Mouse (Mus musculus): ENCODE data around the gene Acbd6. TPM values are rescaled to one million over a fixed set of nuclear protein-coding genes. Genes with fewer than 3 reads are reported as not detected.

Acbd6 gene
- polyA plus RNA-seq, 1 experiment from 2014 or later: 83.2 TPM

DNA sequence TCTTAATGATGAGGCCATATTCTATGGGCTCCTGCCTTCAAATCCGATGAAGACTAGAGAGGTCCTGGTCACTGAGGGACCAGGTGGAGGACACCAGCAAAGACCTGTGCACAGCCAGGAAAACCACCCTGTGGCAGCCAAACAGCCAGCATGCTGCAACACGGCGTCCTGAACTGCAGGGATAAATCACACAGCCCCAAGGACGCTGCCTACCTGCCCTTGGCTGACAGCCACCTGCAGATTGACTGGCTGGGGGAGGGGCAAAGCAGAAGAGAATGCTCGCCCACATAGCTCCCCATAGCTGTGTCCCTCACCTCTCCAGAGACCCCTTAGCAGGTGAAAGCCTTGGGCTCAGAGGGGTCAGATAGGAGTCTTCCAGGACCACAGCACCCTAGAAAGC is 162.1 kb downstream of the Acbd6 start:
- no peak overlapping the region for H3K4me3 ChIP-seq (ENCODE audit: low read depth, low read length)
- H3K4me1 ChIP-seq (ENCODE audit: control insufficient read depth, insufficient read depth, low read length): no peaks in the 10 kb centered on the region
- H3K36me3 ChIP-seq (replicated peaks; ENCODE audit: control insufficient read depth, insufficient read depth, low read depth, low read length): no peaks in the 10 kb centered on the region
- H3K9me3 ChIP-seq (replicated peaks; ENCODE audit: control insufficient read depth, low read length): no peaks in the 10 kb centered on the region
- H3K9ac ChIP-seq (replicated peaks; ENCODE audit: low read length): no peak overlapping the region
- no peak overlapping the region for H3K4me2 ChIP-seq (ENCODE audit: low read depth, low read length)
- DNase-seq (ENCODE audit: low spot score): no peak
- H3K27ac ChIP-seq (replicated peaks; ENCODE audit: low read depth, low read length): no peak overlapping the region
- ATAC-seq (replicated peaks; ENCODE audit: insufficient number of reproducible peaks, low FRiP score, low TSS enrichment, low read depth): no peak
- H3K27me3 ChIP-seq (ENCODE audit: control insufficient read depth, insufficient read depth, low read length): peaks cover 11% of the 10 kb centered on the region; the same call in 1 of the 2 replicates
- WGBS: 48% methylated on average over 5 of the region's 5 CpGs

DNA sequence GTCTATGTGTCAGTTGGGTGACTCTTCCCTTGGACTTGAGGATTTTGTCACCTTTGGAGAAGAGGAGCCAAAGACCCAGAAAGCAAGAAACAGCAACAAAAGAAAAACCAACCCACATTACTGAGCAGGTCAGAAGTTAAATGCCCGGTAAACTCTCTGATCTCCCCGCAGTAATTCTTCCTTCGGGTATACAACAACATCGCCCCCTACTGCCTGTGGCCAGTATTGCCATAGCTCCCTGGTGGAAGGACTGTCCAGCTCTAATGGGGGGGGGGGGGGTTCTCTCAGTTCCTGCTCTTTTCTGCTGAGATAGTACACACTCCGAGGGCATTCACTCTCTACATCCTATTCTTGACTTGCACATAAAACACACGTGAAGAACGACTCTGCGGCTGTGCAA is 163.5 kb downstream of the Acbd6 start:
- DNase-seq (ENCODE audit: low spot score): peak; percentile 61
- Histone ChIP-seq H3K36me3 (replicated peaks; ENCODE audit: control insufficient read depth, insufficient read depth, low read depth, low read length) (no peaks in the 10 kb centered on the region), H3K4me3 (ENCODE audit: low read depth, low read length) (no peak overlapping the region), H3K27ac (replicated peaks; ENCODE audit: low read depth, low read length) (no peak overlapping the region), H3K4me2 (ENCODE audit: low read depth, low read length) (no peak overlapping the region), H3K27me3 (ENCODE audit: control insufficient read depth, insufficient read depth, low read length) (peaks cover 11% of the 10 kb centered on the region; the same call in 1 of the 2 replicates), H3K4me1 (ENCODE audit: control insufficient read depth, insufficient read depth, low read length) (no peaks in the 10 kb centered on the region), H3K9ac (replicated peaks; ENCODE audit: low read length) (no peak overlapping the region), H3K9me3 (replicated peaks; ENCODE audit: control insufficient read depth, low read length) (no peaks in the 10 kb centered on the region)
- ATAC-seq (replicated peaks; ENCODE audit: insufficient number of reproducible peaks, low FRiP score, low TSS enrichment, low read depth): 0 out of 2 replicates have a peak, but pooled peaks have one; percentile 1
- WGBS: 30% methylated on average over 8 of the region's 8 CpGs

DNA sequence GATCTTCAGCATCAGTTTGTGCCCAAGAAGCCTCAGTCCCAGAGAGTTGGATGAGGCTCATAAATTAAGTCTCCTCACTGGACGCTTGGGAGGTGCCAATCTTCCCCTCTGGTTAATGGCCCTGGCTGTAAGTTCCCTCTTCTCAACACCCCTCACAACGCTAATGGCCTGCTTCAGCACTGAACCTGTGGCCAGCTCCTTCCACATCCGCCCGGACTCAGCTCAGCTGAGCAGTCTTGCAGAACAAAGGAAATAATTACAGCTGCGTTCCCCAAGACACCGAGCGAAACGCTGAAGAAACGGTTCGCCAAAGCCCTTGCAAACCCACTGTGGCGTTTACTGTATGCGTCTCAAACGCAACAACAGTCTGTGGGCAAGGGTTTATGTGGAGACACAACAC is 164.3 kb downstream of the Acbd6 start:
- Histone ChIP-seq H3K4me1 (ENCODE audit: control insufficient read depth, insufficient read depth, low read length) (no peaks in the 10 kb centered on the region), H3K4me2 (ENCODE audit: low read depth, low read length) (peak overlapping the region; percentile 22; the same call in 1 of the 2 replicates), H3K4me3 (ENCODE audit: low read depth, low read length) (no peak overlapping the region), H3K9me3 (replicated peaks; ENCODE audit: control insufficient read depth, low read length) (no peaks in the 10 kb centered on the region), H3K27ac (replicated peaks; ENCODE audit: low read depth, low read length) (no peak overlapping the region), H3K9ac (replicated peaks; ENCODE audit: low read length) (no peak overlapping the region), H3K27me3 (ENCODE audit: control insufficient read depth, insufficient read depth, low read length) (peaks cover 15% of the 10 kb centered on the region), H3K36me3 (replicated peaks; ENCODE audit: control insufficient read depth, insufficient read depth, low read depth, low read length) (no peaks in the 10 kb centered on the region)
- WGBS: under 1% methylated on average over 13 of the region's 13 CpGs
- ATAC-seq (replicated peaks; ENCODE audit: insufficient number of reproducible peaks, low FRiP score, low TSS enrichment, low read depth) (no peak), DNase-seq (ENCODE audit: low spot score) (peak; percentile 84)

- Histone ChIP-seq H3K4me3 (ENCODE audit: low read depth, low read length) (no peak overlapping the region), H3K4me2 (ENCODE audit: low read depth, low read length) (no peak overlapping the region), H3K27me3 (ENCODE audit: control insufficient read depth, insufficient read depth, low read length) (peaks cover 36% of the 10 kb centered on the region), H3K9ac (replicated peaks; ENCODE audit: low read length) (no peak overlapping the region), H3K27ac (replicated peaks; ENCODE audit: low read depth, low read length) (no peak overlapping the region), H3K36me3 (replicated peaks; ENCODE audit: control insufficient read depth, insufficient read depth, low read depth, low read length) (no peaks in the 10 kb centered on the region), H3K4me1 (ENCODE audit: control insufficient read depth, insufficient read depth, low read length) (no peaks in the 10 kb centered on the region), H3K9me3 (replicated peaks; ENCODE audit: control insufficient read depth, low read length) (no peaks in the 10 kb centered on the region)
- 86% methylated on average over 3 of the region's 3 CpGs for WGBS
- ATAC-seq (replicated peaks; ENCODE audit: insufficient number of reproducible peaks, low FRiP score, low TSS enrichment, low read depth) (no peak), DNase-seq (ENCODE audit: low spot score) (no peak)
These were observed 166.4 kb downstream of the Acbd6 start for GRCm38 (mm10) chr1:155724301-155724700.

- Histone ChIP-seq H3K9me3 (replicated peaks; ENCODE audit: control insufficient read depth, low read length) (no peaks in the 10 kb centered on the region), H3K4me2 (ENCODE audit: low read depth, low read length) (no peak overlapping the region), H3K9ac (replicated peaks; ENCODE audit: low read length) (no peak overlapping the region), H3K27ac (replicated peaks; ENCODE audit: low read depth, low read length) (no peak overlapping the region), H3K4me1 (ENCODE audit: control insufficient read depth, insufficient read depth, low read length) (no peaks in the 10 kb centered on the region), H3K36me3 (replicated peaks; ENCODE audit: control insufficient read depth, insufficient read depth, low read depth, low read length) (no peaks in the 10 kb centered on the region), H3K4me3 (ENCODE audit: low read depth, low read length) (no peak overlapping the region), H3K27me3 (ENCODE audit: control insufficient read depth, insufficient read depth, low read length) (peaks cover 50% of the 10 kb centered on the region)
- no peak for ATAC-seq (replicated peaks; ENCODE audit: insufficient number of reproducible peaks, low FRiP score, low TSS enrichment, low read depth)
- 76% methylated on average over 2 of the region's 2 CpGs for WGBS
- no peak for DNase-seq (ENCODE audit: low spot score)
These were observed 168.0 kb downstream of the Acbd6 start for GRCm38 (mm10) chr1:155725876-155726275.

GRCm38 (mm10) chr1:155727830-155728229 is 169.9 kb downstream of the Acbd6 start:
- 22% methylated on average over 10 of the region's 10 CpGs for WGBS
- H3K9ac ChIP-seq (replicated peaks; ENCODE audit: low read length): no peak overlapping the region
- peaks cover 67% of the 10 kb centered on the region for H3K27me3 ChIP-seq (ENCODE audit: control insufficient read depth, insufficient read depth, low read length)
- H3K4me2 ChIP-seq (ENCODE audit: low read depth, low read length): no peak overlapping the region
- H3K36me3 ChIP-seq (replicated peaks; ENCODE audit: control insufficient read depth, insufficient read depth, low read depth, low read length): no peaks in the 10 kb centered on the region
- H3K4me1 ChIP-seq (ENCODE audit: control insufficient read depth, insufficient read depth, low read length): no peaks in the 10 kb centered on the region
- no peaks in the 10 kb centered on the region for H3K9me3 ChIP-seq (replicated peaks; ENCODE audit: control insufficient read depth, low read length)
- H3K4me3 ChIP-seq (ENCODE audit: low read depth, low read length): no peak overlapping the region
- DNase-seq (ENCODE audit: low spot score) (no peak), ATAC-seq (replicated peaks; ENCODE audit: insufficient number of reproducible peaks, low FRiP score, low TSS enrichment, low read depth) (no peak)
- H3K27ac ChIP-seq (replicated peaks; ENCODE audit: low read depth, low read length): no peak overlapping the region

DNA sequence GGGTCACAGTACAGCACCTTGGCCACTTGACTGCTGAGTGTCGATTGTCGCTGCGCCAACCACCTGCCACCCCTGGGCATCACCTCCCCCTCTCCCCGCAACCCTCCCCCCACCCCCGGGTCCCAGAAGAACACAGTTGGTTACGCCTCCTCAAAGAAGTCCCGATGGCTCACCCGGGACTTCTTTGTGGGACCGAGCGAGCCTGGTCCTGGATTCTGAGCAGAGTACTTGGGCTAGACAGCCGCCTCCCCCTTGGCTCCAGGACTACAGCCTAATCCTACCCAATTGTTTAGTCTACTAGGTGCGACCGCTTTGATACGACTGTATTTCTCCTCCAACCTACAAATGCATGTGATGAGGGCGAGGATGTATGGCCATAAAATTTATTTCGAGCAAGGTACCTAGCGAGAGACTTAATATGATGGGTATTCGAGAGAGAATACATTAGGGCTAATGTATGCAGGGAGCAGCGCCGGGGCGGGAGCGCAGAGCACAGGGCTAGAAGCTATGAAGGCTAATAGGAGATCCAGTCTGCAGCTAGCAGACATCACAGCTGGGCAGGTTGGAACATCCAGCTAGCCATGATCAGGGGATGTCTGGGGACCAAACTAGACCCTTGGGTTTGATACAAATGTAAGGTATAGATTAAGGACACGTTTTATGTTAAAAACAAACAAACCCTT is 171.3 kb downstream of the Acbd6 start:
- Histone ChIP-seq H3K9ac (replicated peaks; ENCODE audit: low read length) (no peak overlapping the region), H3K36me3 (replicated peaks; ENCODE audit: control insufficient read depth, insufficient read depth, low read depth, low read length) (no peaks in the 10 kb centered on the region), H3K27me3 (ENCODE audit: control insufficient read depth, insufficient read depth, low read length) (peaks cover 70% of the 10 kb centered on the region), H3K27ac (replicated peaks; ENCODE audit: low read depth, low read length) (no peak overlapping the region), H3K4me1 (ENCODE audit: control insufficient read depth, insufficient read depth, low read length) (no peaks in the 10 kb centered on the region), H3K9me3 (replicated peaks; ENCODE audit: control insufficient read depth, low read length) (no peaks in the 10 kb centered on the region), H3K4me2 (ENCODE audit: low read depth, low read length) (no peak overlapping the region), H3K4me3 (ENCODE audit: low read depth, low read length) (no peak overlapping the region)
- DNase-seq (ENCODE audit: low spot score) (no peak), ATAC-seq (replicated peaks; ENCODE audit: insufficient number of reproducible peaks, low FRiP score, low TSS enrichment, low read depth) (0 out of 2 replicates have a peak, but pooled peaks have one; percentile 14)
- 2% methylated on average over 22 of the region's 23 CpGs for WGBS

GRCm38 (mm10) chr1:155731156-155731555 is 173.2 kb downstream of the Acbd6 start:
- Histone ChIP-seq H3K9ac (replicated peaks; ENCODE audit: low read length) (no peak overlapping the region), H3K27me3 (ENCODE audit: control insufficient read depth, insufficient read depth, low read length) (peaks cover 86% of the 10 kb centered on the region), H3K27ac (replicated peaks; ENCODE audit: low read depth, low read length) (no peak overlapping the region), H3K4me1 (ENCODE audit: control insufficient read depth, insufficient read depth, low read length) (no peaks in the 10 kb centered on the region), H3K36me3 (replicated peaks; ENCODE audit: control insufficient read depth, insufficient read depth, low read depth, low read length) (no peaks in the 10 kb centered on the region), H3K4me2 (ENCODE audit: low read depth, low read length) (no peak overlapping the region), H3K9me3 (replicated peaks; ENCODE audit: control insufficient read depth, low read length) (no peaks in the 10 kb centered on the region), H3K4me3 (ENCODE audit: low read depth, low read length) (no peak overlapping the region)
- DNase-seq (ENCODE audit: low spot score): no peak
- WGBS: 0% methylated on average over 1 of the region's 2 CpGs
- no peak for ATAC-seq (replicated peaks; ENCODE audit: insufficient number of reproducible peaks, low FRiP score, low TSS enrichment, low read depth)

Measured in embryonic facial prominence, embryonic 11.5 days (tissue).